Mouse (Mus musculus) cerebellum, postnatal 36 days (tissue): ENCODE measurements around the gene Prpf40a.
A peak's percentile ranks its signal among the peaks of the same experiment; 100 is the strongest.

Experiments used
- DNase-seq, 2 experiments: peaks; one replicate each; pipeline ENCODE4 v3.0.0; 2021 to 2022; ENCODE audit warnings: mixed read lengths in 2 of 2

Gene Prpf40a

GRCm38 (mm10) chr2:53105408-53105807 is 85.7 kb downstream of the Prpf40a start:
- no peak for DNase-seq

GRCm38 (mm10) chr2:53102901-53103300 is 88.2 kb downstream of the Prpf40a start:
- DNase-seq, result no peak

GRCm38 (mm10) chr2:53101885-53102740 is 89.0 kb downstream of the Prpf40a start:
- no peak for DNase-seq

- no peak for DNase-seq
These were observed 91.0 kb downstream of the Prpf40a start for GRCm38 (mm10) chr2:53100093-53100492.

GRCm38 (mm10) chr2:53095489-53095888 is 95.6 kb downstream of the Prpf40a start:
- DNase-seq, result no peak

- no peak for DNase-seq
These were observed 96.1 kb downstream of the Prpf40a start for GRCm38 (mm10) chr2:53095031-53095430.

- DNase-seq, result no peak
These were observed 102.3 kb downstream of the Prpf40a start for GRCm38 (mm10) chr2:53088744-53089143.

- peak; percentile 62 to 73 for DNase-seq
These were observed 105.4 kb downstream of the Prpf40a start for GRCm38 (mm10) chr2:53085617-53086202.
